Mouse (Mus musculus) CH12.LX (cell line): ENCODE measurements around the gene Ceacam13. TPM values are rescaled to one million over a fixed set of nuclear protein-coding genes. Genes with fewer than 3 reads are reported as not detected.
"Not testable (repeated sequence)": the region's sequence is repeated elsewhere in the genome, so short reads cannot be mapped to it uniquely, and the experiment has no call there.

Experiments
- DNase-seq: peaks from one replicate; pipeline ENCODE4 v3.0.0-alpha.2; 2013; ENCODE audit errors: extremely low read depth
- H3K27ac ChIP-seq: 2 replicates; pipeline ENCODE4 v1.5.1; 2012; ENCODE audit warnings: low read depth, mild to moderate bottlenecking, control low read depth, moderate library complexity; ENCODE audit not compliant: insufficient read depth
- H3K27me3 ChIP-seq: replicated peaks from 2 replicates; pipeline ENCODE3; 2012; ENCODE audit warnings: inconsistent platforms
- H3K36me3 ChIP-seq, 2 experiments: replicated peaks in 1 of 2; 2 replicates each; pipeline versions ENCODE3 to v1.6.1; 2012; ENCODE audit warnings: inconsistent platforms in 1 of 2, low read length in 1 of 2, mild to moderate bottlenecking in 1 of 2, mixed read lengths in 1 of 2, moderate library complexity in 1 of 2; ENCODE audit not compliant: control insufficient read depth in 1 of 2, insufficient read depth in 1 of 2
- H3K4me1 ChIP-seq, 2 experiments: 2 replicates each; pipeline ENCODE4 v1.6.1; 2012; ENCODE audit warnings: inconsistent platforms in 1 of 2, moderate library complexity in 1 of 2; ENCODE audit not compliant: insufficient read depth in 2 of 2, control insufficient read depth in 1 of 2
- H3K4me2 ChIP-seq: 2 replicates; pipeline ENCODE4 v1.6.1; 2012; ENCODE audit warnings: low read depth, mild to moderate bottlenecking, control low read depth; ENCODE audit not compliant: poor library complexity, insufficient read depth, severe bottlenecking
- H3K4me3 ChIP-seq, 3 experiments: fragments of 150-350 bp in 1 of 3; sonication (generic) in 1 of 3; replicated peaks in 1 of 3; 2 replicates each; pipeline versions ENCODE3 to v1.5.1; 2011 to 2012; ENCODE audit warnings: low read depth in 2 of 3, low read length in 2 of 3, mild to moderate bottlenecking in 2 of 3, moderate library complexity in 2 of 3, control low read depth in 1 of 3, improper control_type of control experiment in 1 of 3, inconsistent platforms in 1 of 3, mixed read lengths in 1 of 3; ENCODE audit not compliant: poor library complexity in 1 of 3
- H3K79me2 ChIP-seq: replicated peaks from 2 replicates; pipeline ENCODE4 v1.6.1; 2012; ENCODE audit warnings: mild to moderate bottlenecking, moderate library complexity; ENCODE audit not compliant: control insufficient read depth, poor library complexity, insufficient read depth, severe bottlenecking; ENCODE audit errors: extremely low read depth
- H3K9ac ChIP-seq: 2 replicates; pipeline ENCODE4 v1.6.1; 2012; ENCODE audit warnings: low read depth, mild to moderate bottlenecking, control low read depth, moderate library complexity; ENCODE audit not compliant: insufficient read depth
- H3K9me3 ChIP-seq: replicated peaks from 2 replicates; pipeline ENCODE3; 2012; ENCODE audit warnings: low read length, inconsistent platforms, mixed read lengths
- BHLHE40 ChIP-seq: IDR thresholded peaks from 2 replicates; pipeline ENCODE4 v1.6.1; 2011; ENCODE audit warnings: mild to moderate bottlenecking, low read depth, low read length, improper control_type of control experiment
- CHD2 ChIP-seq: IDR thresholded peaks from 2 replicates; pipeline ENCODE4 v1.6.1; 2011; ENCODE audit warnings: low read length, improper control_type of control experiment
- E2F4 ChIP-seq: IDR thresholded peaks from 2 replicates; pipeline ENCODE4 v1.6.1; 2011; ENCODE audit warnings: low read depth, low read length, improper control_type of control experiment; ENCODE audit not compliant: insufficient replicate concordance
- EP300 ChIP-seq: IDR thresholded peaks from 2 replicates; pipeline ENCODE4 v1.6.1; 2011; ENCODE audit warnings: low read length, improper control_type of control experiment
- GABPA ChIP-seq: IDR thresholded peaks from 2 replicates; pipeline ENCODE4 v1.6.1; 2012; ENCODE audit warnings: low read depth, low read length, improper control_type of control experiment, inconsistent platforms; ENCODE audit not compliant: insufficient replicate concordance
- MXI1 ChIP-seq: IDR thresholded peaks from 2 replicates; pipeline ENCODE4 v1.6.1; 2011; ENCODE audit warnings: mild to moderate bottlenecking, low read depth, low read length, improper control_type of control experiment
- POLR2A ChIP-seq: IDR thresholded peaks from 2 replicates; pipeline ENCODE4 v1.6.1; 2011; ENCODE audit warnings: low read depth, mild to moderate bottlenecking, improper control_type of control experiment, low read length
- USF1 ChIP-seq: IDR thresholded peaks from 2 replicates; pipeline ENCODE4 v1.6.1; 2014; ENCODE audit warnings: low read depth, mild to moderate bottlenecking, inconsistent platforms, low read length, improper control_type of control experiment
- dilution Hi-C: fragments of 300-500 bp; cut with MboI; formaldehyde crosslinking; loops from 2 replicates; pipeline ENCODE4 v1.14.3; 2020; ENCODE audit warnings: low sequenced_read_pairs; ENCODE audit not compliant: extremely low pct_unique_long_range_greater_than_20kb, extremely low pct_ligation_motif_present
- in situ Hi-C: fragments of 300-500 bp; cut with MboI; formaldehyde crosslinking; loops from 3 replicates; pipeline ENCODE4 v1.14.3; 2019; ENCODE audit warnings: low sequenced_read_pairs, low pct_ligation_motif_present, low pct_unique_long_range_greater_than_20kb, mixed read lengths
- polyA plus RNA-seq: library from polyadenylated mRNA; unstranded; fragments of >175 nt; gene quantifications from 2 replicates; pipeline ENCODE4 v1.2.1, GENCODE M21; 2012; ENCODE audit warnings: low read depth; ENCODE audit not compliant: insufficient read length
- total RNA-seq, 2 experiments: library from RNA; depleted of rRNA; stranded (reverse); fragments of 300-350 nt in 1 of 2; fragments of >200 nt in 1 of 2; gene quantifications; 2 replicates each; pipeline ENCODE4 v1.2.3; 2012 to 2014

Gene Ceacam13
- not detected in 2 replicates for total RNA-seq (2012; rRNA removed)
- total RNA-seq (2014; rRNA removed) = not detected in 2 replicates
- not detected in 2 replicates for polyA plus RNA-seq

- Histone ChIP-seq H3K9ac (no peak within 1 kb of the TSS), H3K36me3 (no peaks in the 10 kb centered on the region), H3K79me2 (no peaks in the 10 kb centered on the region), H3K4me2 (no peak within 1 kb of the TSS), H3K9me3 (no peaks in the 10 kb centered on the region), H3K4me1 (no peaks in the 10 kb centered on the region), H3K4me3 (no peak within 1 kb of the TSS), H3K27ac (no peak within 1 kb of the TSS), H3K27me3 (peaks cover 30% of the 10 kb centered on the region)
- in situ Hi-C loops = no loop called here
- DNase-seq = no peak
- TF ChIP-seq USF1 = no peak
- no peak for TF ChIP-seq BHLHE40
- TF ChIP-seq EP300 = no peak
- dilution Hi-C loops = no loop called here
Observed at GRCm38 (mm10) chr7:18009589-18009988, at the start of gene Ceacam13. Gene Ceacam13 (plus strand): TSS chr7:18009889.

GRCm38 (mm10) chr7:17971824-17972223, 37.9 kb upstream of the Ceacam13 start, which contains the start of gene Ceacam11:
Gene Ceacam11 (plus strand): TSS chr7:17972124.
- Histone ChIP-seq H3K4me2 (no peak within 1 kb of the TSS), H3K79me2 (no peaks in the 10 kb centered on the region), H3K9ac (no peak within 1 kb of the TSS), H3K9me3 (no peaks in the 10 kb centered on the region), H3K4me3 (no peak within 1 kb of the TSS), H3K27me3 (peaks cover 43% of the 10 kb centered on the region), H3K4me1 (no peaks in the 10 kb centered on the region), H3K36me3 (no peaks in the 10 kb centered on the region), H3K27ac (no peak within 1 kb of the TSS)
- no peak for DNase-seq
- in situ Hi-C loops = no loop called here
- TF ChIP-seq POLR2A (no peak), CHD2 (no peak), MXI1 (no peak), GABPA (no peak), E2F4 (no peak), BHLHE40 (no peak)
- dilution Hi-C loops = no loop called here

- H3K36me3 ChIP-seq, H3K27me3 ChIP-seq, H3K4me1 ChIP-seq, H3K27ac ChIP-seq, H3K4me3 ChIP-seq, DNase-seq, H3K9me3 ChIP-seq, dilution Hi-C loops, H3K9ac ChIP-seq, H3K4me2 ChIP-seq, H3K79me2 ChIP-seq, in situ Hi-C loops: not testable (repeated sequence)
Observed at GRCm38 (mm10) chr7:18001131-18001530, 8.6 kb upstream of the Ceacam13 start.
